Mouse (Mus musculus): ENCODE measurements around the gene Cisd3. TPM values are rescaled to one million over a fixed set of nuclear protein-coding genes. Genes with fewer than 3 reads are reported as not detected.
A peak's percentile ranks its signal among the peaks of the same experiment; 100 is the strongest.
"Not testable (repeated sequence)": the region's sequence is repeated elsewhere in the genome, so short reads cannot be mapped to it uniquely, and the experiment has no call there.

Cisd3 gene
- 10 to 100 TPM; 65.5 to 72.0 TPM for total RNA-seq (2021)
- long read RNA-seq, experiment 1, transcript Cisd3-201 (3 exons, 737 nt) = major isoform, 32 of 36 reads
- long read RNA-seq, experiment 1, partial matches to known transcripts = 0 of 36 reads
- long read RNA-seq, experiment 1, other reads (novel, unspliced or antisense) = 3 of 36 reads
- long read RNA-seq, experiment 2, transcript Cisd3-201 (3 exons, 737 nt) = major isoform, 38 of 42 reads
- long read RNA-seq, experiment 2, partial matches to known transcripts = 1 of 42 reads
- long read RNA-seq, experiment 2, other reads (novel, unspliced or antisense) = 3 of 42 reads

GRCm38 (mm10) chr11:97685613-97686321 lies at the start of gene Cisd3:
Gene Cisd3 (plus strand): TSS chr11:97685826.
- DNase-seq (ENCODE audit: low spot score in 2 of 2) = peak; percentile 75 to 88

GRCm38 (mm10) chr11:97641668-97642067 lies 44.0 kb upstream of the Cisd3 start:
- DNase-seq (ENCODE audit: low spot score in 2 of 2) = no peak

- no peak for DNase-seq (ENCODE audit: low spot score in 2 of 2)
Observed at GRCm38 (mm10) chr11:97642746-97643145, 42.9 kb upstream of the Cisd3 start.

GRCm38 (mm10) chr11:97643380-97644055 lies 42.1 kb upstream of the Cisd3 start:
- DNase-seq (ENCODE audit: low spot score in 2 of 2) = no peak

GRCm38 (mm10) chr11:97644834-97645233 lies 40.8 kb upstream of the Cisd3 start:
- DNase-seq (ENCODE audit: low spot score in 2 of 2) = peak in 1 of 2 experiments; percentile 55

- DNase-seq (ENCODE audit: low spot score in 2 of 2) = not testable (repeated sequence)
Observed at GRCm38 (mm10) chr11:97648541-97648940, 37.1 kb upstream of the Cisd3 start.

GRCm38 (mm10) chr11:97650341-97650740 lies 35.3 kb upstream of the Cisd3 start:
- no peak for DNase-seq (ENCODE audit: low spot score in 2 of 2)

- not testable (repeated sequence) for DNase-seq (ENCODE audit: low spot score in 2 of 2)
Observed at GRCm38 (mm10) chr11:97653376-97653775, 32.2 kb upstream of the Cisd3 start.

GRCm38 (mm10) chr11:97654210-97654609 lies 31.4 kb upstream of the Cisd3 start:
- no peak for DNase-seq (ENCODE audit: low spot score in 2 of 2)

GRCm38 (mm10) chr11:97656269-97656971 lies 29.2 kb upstream of the Cisd3 start:
- DNase-seq (ENCODE audit: low spot score in 2 of 2) = no peak

GRCm38 (mm10) chr11:97657184-97657945 lies 28.3 kb upstream of the Cisd3 start:
- no peak for DNase-seq (ENCODE audit: low spot score in 2 of 2)

- DNase-seq (ENCODE audit: low spot score in 2 of 2) = not testable (repeated sequence)
Observed at GRCm38 (mm10) chr11:97657967-97658366, 27.7 kb upstream of the Cisd3 start.

GRCm38 (mm10) chr11:97658751-97659266 lies 26.8 kb upstream of the Cisd3 start:
- no peak for DNase-seq (ENCODE audit: low spot score in 2 of 2)

GRCm38 (mm10) chr11:97659267-97659989 lies 26.2 kb upstream of the Cisd3 start:
- no peak for DNase-seq (ENCODE audit: low spot score in 2 of 2)

GRCm38 (mm10) chr11:97659990-97660714 lies 25.5 kb upstream of the Cisd3 start:
- DNase-seq (ENCODE audit: low spot score in 2 of 2) = peak; percentile 51 to 78

- DNase-seq (ENCODE audit: low spot score in 2 of 2) = no peak
Observed at GRCm38 (mm10) chr11:97660734-97661647, 24.6 kb upstream of the Cisd3 start.

GRCm38 (mm10) chr11:97661648-97662133 lies 23.9 kb upstream of the Cisd3 start:
- DNase-seq (ENCODE audit: low spot score in 2 of 2) = no peak

Measured in gastrocnemius, postnatal 4 days (tissue).